Mouse (Mus musculus) gastrocnemius, adult 18-20 months (tissue): ENCODE results near the gene Knl1. TPM values are rescaled to one million over a fixed set of nuclear protein-coding genes. Genes with fewer than 3 reads are reported as not detected.

Experiments
- total RNA-seq, 2 experiments: library from RNA; stranded (reverse); gene quantifications; 2 replicates each; pipeline ENCODE4 v1.2.3; 2021

Knl1 gene
- total RNA-seq, 2 experiments from 2014 or later: 0.05 to 0.27 TPM

Other genes starting within 250 kb of the Knl1 start
- under 1 TPM; 0.07 to 0.55 TPM for gene Knstrn, start 233.1 kb upstream of the Knl1 start, total RNA-seq
- 100 to 1,000 TPM; 122 to 164 TPM for gene Ivd, start 185.2 kb upstream of the Knl1 start, total RNA-seq
- 1 to 10 TPM; 4.5 to 6.0 TPM for gene Bahd1, start 146.7 kb upstream of the Knl1 start, total RNA-seq
- 1 to 10 TPM; 1.7 to 2.3 TPM for gene Chst14, start 120.6 kb upstream of the Knl1 start, total RNA-seq
- gene Ccdc32, start 17.7 kb upstream of the Knl1 start, total RNA-seq: 1 to 10 TPM; 3.6 to 3.9 TPM
- 1 to 10 TPM; 2.5 to 3.2 TPM for gene Rpusd2, start 12.3 kb upstream of the Knl1 start, total RNA-seq
- under 1 TPM; 0.68 to 0.71 TPM for gene Rad51, start 65.7 kb downstream of the Knl1 start, total RNA-seq
- 1 to 10 TPM; 3.4 to 4.9 TPM for gene Rmdn3, start 109.9 kb downstream of the Knl1 start, total RNA-seq
- under 1 TPM in 1 of 2 experiments, not detected in 1; 0.39 TPM for gene Gchfr, start 120.7 kb downstream of the Knl1 start, total RNA-seq
- not detected for gene Gm14137, start 127.4 kb downstream of the Knl1 start, total RNA-seq
- 10 to 100 TPM; 13.8 to 14.4 TPM for gene Zfyve19, start 161.5 kb downstream of the Knl1 start, total RNA-seq
- gene Dnajc17, start 161.7 kb downstream of the Knl1 start, total RNA-seq: 1 to 10 TPM; 7.9 to 9.1 TPM
- not detected for gene Ppp1r14d, start 182.8 kb downstream of the Knl1 start, total RNA-seq
- not detected for gene Spint1, start 190.2 kb downstream of the Knl1 start, total RNA-seq
- not detected for gene Rhov, start 224.2 kb downstream of the Knl1 start, total RNA-seq
- 10 to 100 TPM; 10.1 to 10.2 TPM for gene Vps18, start 241.6 kb downstream of the Knl1 start, total RNA-seq